Mouse (Mus musculus): ENCODE results near the gene Slc39a1. TPM values are rescaled to one million over a fixed set of nuclear protein-coding genes. Genes with fewer than 3 reads are reported as not detected.
A peak's percentile ranks its signal among the peaks of the same experiment; 100 is the strongest.

Slc39a1 gene
- 100 to 1,000 TPM; 136 TPM for total RNA-seq (2021)
- long read RNA-seq, experiment 1, transcript Slc39a1-201 (4 exons, 2,364 nt) = major isoform, 29 of 38 reads
- long read RNA-seq, experiment 1, partial matches to known transcripts = 7 of 38 reads
- long read RNA-seq, experiment 1, other reads (novel, unspliced or antisense) = 2 of 38 reads
- long read RNA-seq, experiment 2, transcript Slc39a1-201 (4 exons, 2,364 nt) = major isoform, 57 of 78 reads
- long read RNA-seq, experiment 2, partial matches to known transcripts = 18 of 78 reads
- long read RNA-seq, experiment 2, other reads (novel, unspliced or antisense) = 3 of 78 reads

GRCm38 (mm10) chr3:90247960-90248745 is at the start of gene Slc39a1:
TSS of gene Slc39a1 (plus strand) at chr3:90248172.
- DNase-seq (ENCODE audit: low spot score in 2 of 2) = peak; percentile 60 to 83

GRCm38 (mm10) chr3:90202884-90203283 is 45.1 kb upstream of the Slc39a1 start:
- no peak for DNase-seq (ENCODE audit: low spot score in 2 of 2)

GRCm38 (mm10) chr3:90203619-90204018 is 44.4 kb upstream of the Slc39a1 start:
- DNase-seq (ENCODE audit: low spot score in 2 of 2) = no peak

GRCm38 (mm10) chr3:90204582-90204981 is 43.4 kb upstream of the Slc39a1 start:
- DNase-seq (ENCODE audit: low spot score in 2 of 2) = no peak

DNA sequence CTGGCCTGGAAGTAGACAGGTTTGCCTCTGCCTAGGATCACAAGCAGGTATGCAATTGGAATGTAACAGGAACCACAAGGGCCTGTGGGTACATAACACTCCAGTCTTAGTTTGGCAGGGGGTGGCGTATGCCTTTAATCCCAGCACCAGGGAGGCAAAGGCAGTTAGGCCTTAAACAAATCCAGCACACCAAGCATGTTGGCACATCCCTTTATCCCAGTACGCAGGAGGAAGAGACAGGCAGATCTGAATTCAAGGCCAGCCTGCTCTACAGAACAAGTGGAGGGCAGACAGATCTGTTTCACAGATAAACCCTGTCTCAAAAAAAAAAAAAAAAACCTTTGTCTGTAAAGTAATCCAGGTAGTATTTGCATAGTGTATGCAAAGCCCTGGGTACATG is 39.3 kb upstream of the Slc39a1 start:
- no peak for DNase-seq (ENCODE audit: low spot score in 2 of 2)

DNA sequence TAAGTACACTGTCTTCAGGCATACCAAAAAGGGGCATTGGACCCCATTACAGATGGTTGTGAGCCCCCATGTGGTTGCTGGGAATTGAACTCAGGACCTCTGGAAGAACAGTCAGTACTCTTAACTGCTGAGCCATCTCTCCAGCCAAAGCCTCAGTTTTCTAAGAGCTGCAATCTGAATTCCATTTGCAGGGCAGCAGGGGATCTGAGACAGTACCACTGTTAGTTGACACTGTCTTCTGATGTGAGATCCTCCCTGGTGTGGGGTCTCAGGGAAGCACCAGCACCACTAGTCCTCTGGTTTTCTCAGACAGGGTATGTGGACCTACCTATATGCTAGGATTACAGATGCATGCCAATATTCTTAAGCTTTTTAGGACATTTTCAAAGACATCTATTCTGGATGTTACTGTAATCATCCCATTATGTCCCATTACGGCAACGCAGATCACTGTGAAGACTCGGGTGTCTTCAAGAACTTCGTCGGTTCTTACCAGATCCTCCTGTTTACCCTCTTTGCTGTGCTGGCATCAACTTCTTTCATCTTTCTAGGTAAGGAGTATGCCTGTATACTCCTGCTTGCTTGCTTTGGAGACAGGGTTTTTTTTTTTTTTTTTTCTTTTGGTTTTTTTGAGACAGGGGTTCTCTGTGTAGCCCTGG is 37.9 kb upstream of the Slc39a1 start:
- DNase-seq (ENCODE audit: low spot score in 2 of 2) = no peak

GRCm38 (mm10) chr3:90211475-90212398 is 36.2 kb upstream of the Slc39a1 start:
- no peak for DNase-seq (ENCODE audit: low spot score in 2 of 2)

GRCm38 (mm10) chr3:90212723-90213122 is 35.2 kb upstream of the Slc39a1 start:
- DNase-seq (ENCODE audit: low spot score in 2 of 2) = no peak

DNA sequence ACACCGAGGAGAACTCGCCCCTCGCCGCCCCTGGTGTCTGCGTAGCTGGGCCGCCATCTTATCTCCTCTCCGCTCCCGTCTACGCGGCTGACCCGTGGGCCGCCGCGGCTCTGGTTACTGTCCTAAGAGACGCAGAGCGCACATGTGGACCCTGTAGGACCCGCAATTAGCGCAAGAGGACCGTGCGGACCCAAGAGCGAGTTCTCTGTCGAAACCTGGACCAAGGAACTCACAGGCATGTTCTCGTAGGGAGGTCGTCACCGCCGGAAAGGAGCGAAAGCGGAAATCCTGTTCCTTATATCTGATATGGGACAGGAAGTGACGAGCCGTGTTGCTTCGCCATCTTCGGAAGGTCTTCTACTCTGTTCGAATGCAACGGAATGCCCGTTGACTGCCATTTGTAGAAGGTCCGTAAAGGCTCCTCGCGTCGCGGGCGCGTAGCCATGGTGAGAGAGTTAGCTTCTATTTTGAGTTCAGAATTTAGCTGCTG is 34.5 kb upstream of the Slc39a1 start, which contains the start of the genes Rps27 and Rab13:
Rps27 (minus strand) TSS at position 275 of the 490 bp plus-strand sequence.
Rab13 (plus strand) TSS at position 319 of the 490 bp plus-strand sequence.
- peak; percentile 64 to 76 for DNase-seq (ENCODE audit: low spot score in 2 of 2)

- DNase-seq (ENCODE audit: low spot score in 2 of 2) = no peak
Observed at GRCm38 (mm10) chr3:90213956-90214684, 33.9 kb upstream of the Slc39a1 start.

DNA sequence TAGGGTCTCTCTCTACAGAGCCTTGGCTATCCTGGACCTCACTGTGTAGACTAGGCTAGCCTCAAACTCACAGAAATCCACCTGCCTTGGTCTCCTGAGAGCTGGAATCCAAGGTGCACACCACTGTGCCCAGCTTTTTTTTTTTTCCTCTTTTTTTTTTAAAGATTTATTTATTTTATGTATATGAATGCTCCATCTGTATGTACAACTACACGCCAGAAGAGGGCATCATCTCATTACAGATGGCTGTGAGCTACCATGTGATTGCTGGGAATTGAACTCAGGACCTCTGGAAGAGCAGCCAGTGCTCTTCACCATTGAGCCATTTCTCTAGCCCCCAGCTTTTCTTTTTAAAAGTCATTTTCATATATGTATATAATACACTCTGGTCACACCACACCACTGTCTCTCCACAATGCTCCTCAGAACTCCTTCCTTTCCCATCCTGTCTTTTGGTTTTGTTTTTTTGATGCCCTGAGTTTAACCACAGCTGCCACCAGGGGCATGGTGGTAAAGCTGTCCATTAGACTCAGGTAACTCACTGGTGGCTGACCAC is 32.1 kb upstream of the Slc39a1 start:
- DNase-seq (ENCODE audit: low spot score in 2 of 2) = no peak

DNA sequence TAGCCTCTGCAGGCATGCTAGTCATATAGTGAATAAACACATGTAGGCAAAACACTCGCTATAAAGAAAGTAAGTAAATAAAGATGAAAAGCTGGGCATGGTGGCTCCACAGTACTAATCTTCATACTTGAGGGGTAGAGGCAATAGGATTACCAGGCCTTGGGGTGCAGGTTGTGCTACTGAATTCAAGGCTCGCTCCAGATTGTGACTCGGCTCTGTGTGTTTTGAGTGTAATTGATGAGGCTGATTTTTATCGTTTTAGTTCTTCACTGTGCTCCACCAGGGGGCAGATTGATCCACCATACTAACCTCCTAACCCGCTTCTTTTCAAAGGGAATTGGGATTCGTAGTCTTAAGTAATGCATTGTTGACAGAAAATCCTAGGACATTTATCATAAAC is 27.9 kb upstream of the Slc39a1 start:
- DNase-seq (ENCODE audit: low spot score in 2 of 2) = peak in 1 of 2 experiments; percentile 28

- peak; percentile 62 to 69 for DNase-seq (ENCODE audit: low spot score in 2 of 2)
Observed at GRCm38 (mm10) chr3:90220531-90220951, 27.4 kb upstream of the Slc39a1 start.

GRCm38 (mm10) chr3:90221123-90221522 is 26.8 kb upstream of the Slc39a1 start:
- DNase-seq (ENCODE audit: low spot score in 2 of 2) = no peak

DNA sequence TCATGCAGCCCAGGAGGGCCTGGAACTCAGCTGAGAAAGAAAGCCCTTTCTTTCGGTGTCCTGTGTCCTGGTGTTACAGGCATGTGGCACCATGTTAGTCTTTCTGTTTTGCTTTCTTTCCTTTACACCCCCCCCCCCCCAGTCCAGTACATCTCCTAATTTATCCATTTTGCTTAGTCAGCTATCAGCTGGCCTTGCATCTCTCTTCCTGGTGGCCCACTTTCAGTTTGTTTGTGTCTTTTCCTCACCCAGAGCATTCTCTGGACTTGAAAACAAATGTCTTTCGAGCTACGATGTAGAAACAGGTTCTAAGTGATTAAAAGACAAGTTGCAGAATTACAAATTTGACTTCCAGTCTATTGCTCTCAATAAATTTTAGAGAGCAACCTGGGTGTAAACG is 25.5 kb upstream of the Slc39a1 start:
- DNase-seq (ENCODE audit: low spot score in 2 of 2) = no peak

DNA sequence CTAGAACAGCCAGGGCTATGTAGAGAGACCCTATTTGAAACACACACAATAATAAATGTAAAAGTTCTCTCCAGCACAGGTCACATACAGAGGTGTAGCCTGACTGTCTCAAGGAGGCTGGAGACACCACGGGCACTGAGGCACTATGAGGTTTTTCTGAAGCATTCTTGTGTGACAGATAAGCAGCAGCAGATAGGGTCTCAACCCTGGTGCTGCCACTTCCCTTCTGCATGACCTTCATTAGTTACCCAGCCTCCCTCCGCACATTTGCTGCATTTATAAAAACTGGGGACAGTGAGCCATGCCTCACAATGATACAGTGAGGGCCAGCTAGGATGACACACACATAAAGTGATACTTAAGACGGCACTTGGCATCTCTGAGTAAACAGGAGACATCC is 25.0 kb upstream of the Slc39a1 start:
- DNase-seq (ENCODE audit: low spot score in 2 of 2) = no peak

DNA sequence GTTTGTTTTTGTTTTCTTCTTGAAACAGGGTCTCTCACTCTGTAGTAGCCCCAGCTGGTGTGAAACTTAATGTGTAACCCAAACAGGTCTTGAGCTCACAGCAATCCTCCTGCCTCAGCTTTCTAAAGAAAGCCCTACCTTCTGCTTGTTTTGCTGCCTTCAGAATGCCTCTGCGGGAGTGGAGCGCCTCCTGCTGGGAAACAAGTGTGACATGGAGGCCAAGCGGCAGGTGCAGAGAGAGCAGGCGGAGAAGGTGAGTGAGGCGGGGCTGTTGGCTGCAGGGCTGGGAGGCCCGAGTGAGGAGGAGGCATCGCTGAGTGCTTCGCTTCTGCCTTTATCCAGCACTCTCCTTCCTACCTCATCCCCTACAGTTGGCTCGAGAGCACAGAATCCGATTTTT is 23.6 kb upstream of the Slc39a1 start:
- no peak for DNase-seq (ENCODE audit: low spot score in 2 of 2)

DNA sequence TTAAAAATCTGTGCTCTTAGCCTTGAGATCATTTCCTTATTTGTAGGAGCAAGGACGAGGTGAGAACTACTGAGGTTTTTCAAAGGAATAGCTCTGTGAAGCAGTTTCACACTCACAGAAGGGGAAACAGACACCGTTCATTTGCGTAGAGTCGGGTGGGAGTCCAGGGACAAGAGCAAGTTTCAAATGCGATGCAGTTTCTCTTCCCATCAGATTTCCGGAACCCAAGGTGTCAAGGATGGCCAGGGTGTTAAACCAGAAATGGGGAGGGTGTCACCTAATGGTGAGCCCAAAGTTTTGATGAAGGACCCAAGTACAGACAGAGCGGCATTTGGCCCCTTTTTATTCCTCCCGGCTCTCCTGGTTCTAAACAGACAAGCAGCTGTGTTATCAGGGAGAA is 16.9 kb upstream of the Slc39a1 start:
- no peak for DNase-seq (ENCODE audit: low spot score in 2 of 2)

DNA sequence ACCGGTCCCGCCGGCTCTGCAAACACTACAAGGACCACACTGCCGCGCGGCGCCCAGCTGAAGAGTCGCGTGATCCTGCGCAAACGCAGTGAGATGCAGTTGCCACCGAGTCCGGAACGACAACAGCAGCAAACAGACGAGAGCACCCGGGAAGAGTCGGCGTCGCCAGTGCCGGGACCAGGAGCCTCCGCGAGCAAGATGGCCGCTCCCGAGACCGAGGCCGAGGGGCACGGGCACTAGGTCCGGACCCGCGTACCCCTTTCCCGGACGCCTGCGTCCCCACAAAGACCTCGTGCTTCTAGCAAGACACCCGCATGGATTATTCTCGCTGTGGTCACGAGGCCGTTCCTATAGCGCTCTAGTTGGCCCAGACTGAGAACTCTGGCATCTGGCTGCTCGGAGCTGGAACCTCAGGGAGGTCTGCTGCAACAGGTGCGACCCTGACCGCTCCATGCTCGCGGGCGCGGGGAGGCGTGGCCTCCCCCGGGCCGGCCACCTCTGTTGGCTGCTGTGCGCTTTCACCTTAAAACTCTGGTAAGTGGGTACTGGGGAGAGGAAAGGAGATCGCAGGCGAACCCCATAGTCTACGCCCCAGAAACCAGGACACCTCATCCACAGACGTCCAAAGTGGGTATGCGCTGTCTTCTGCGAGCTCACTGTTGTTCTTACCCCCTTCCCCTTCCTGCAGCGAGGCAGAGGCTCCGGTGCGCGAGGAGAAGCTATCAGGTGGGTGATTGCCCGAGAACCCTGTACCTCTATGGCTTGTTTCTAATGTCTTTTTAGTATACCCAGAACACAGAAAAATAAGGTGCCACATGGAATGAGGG is 16.3 kb upstream of the Slc39a1 start, which contains the start of gene Jtb:
Jtb (plus strand) TSS at position 91 of the 827 bp plus-strand sequence.
- DNase-seq (ENCODE audit: low spot score in 2 of 2) = peak; percentile 66 to 86

Measured in adrenal gland, postnatal 4 days (tissue).